Mouse (Mus musculus) small intestine, adult 2 months (tissue): ENCODE measurements around the gene Jmjd7. TPM values are rescaled to one million over a fixed set of nuclear protein-coding genes. Genes with fewer than 3 reads are reported as not detected.

Experiments
- H3K27ac ChIP-seq: fragments of 200-500 bp; 2 replicates; pipeline ENCODE4 v1.5.1; 2012; ENCODE audit warnings: low read depth, low read length, control low read depth, inconsistent platforms; ENCODE audit not compliant: insufficient read depth
- H3K27me3 ChIP-seq: fragments of 200-500 bp; 2 replicates; pipeline ENCODE4 v1.6.1; 2012; ENCODE audit warnings: mild to moderate bottlenecking, moderate library complexity, low read length, inconsistent platforms; ENCODE audit not compliant: control insufficient read depth, insufficient read depth
- H3K36me3 ChIP-seq: fragments of 200-500 bp; 2 replicates; pipeline ENCODE4 v1.6.1; 2012; ENCODE audit warnings: mild to moderate bottlenecking, low read length, control low read depth, inconsistent platforms; ENCODE audit not compliant: control insufficient read depth, insufficient read depth
- H3K4me1 ChIP-seq: fragments of 200-500 bp; 2 replicates; pipeline ENCODE4 v1.6.1; 2012; ENCODE audit warnings: low read length, inconsistent platforms, mixed read lengths; ENCODE audit not compliant: control insufficient read depth, insufficient read depth, insufficient read length
- H3K4me3 ChIP-seq: fragments of 200-500 bp; 2 replicates; pipeline ENCODE4 v1.5.1; 2012; ENCODE audit warnings: low read depth, mild to moderate bottlenecking, control low read depth, inconsistent platforms, low read length, moderate library complexity
- CTCF ChIP-seq: fragments of 200-500 bp; IDR thresholded peaks from 2 replicates; pipeline ENCODE4 v1.5.1; 2012; ENCODE audit warnings: low read depth, mild to moderate bottlenecking, control low read depth, inconsistent platforms, low read length, moderate library complexity, mixed read lengths; ENCODE audit not compliant: insufficient replicate concordance, insufficient read length; ENCODE audit errors: extremely low read depth
- POLR2A ChIP-seq: fragments of 200-500 bp; IDR thresholded peaks from 2 replicates; pipeline ENCODE4 v1.6.1; 2012; ENCODE audit warnings: low read depth, mild to moderate bottlenecking, control low read depth, inconsistent platforms, low read length, moderate library complexity
- WGBS: fragments of 180-500 bp; shearing (Covaris S2); methylation state at CpG from one replicate; pipeline ENCODE4 v1.1.7; 2018; 5-methylcytosine and 5-hydroxymethylcytosine counted together
- polyA plus RNA-seq: library from polyadenylated mRNA; depleted of rRNA; stranded (reverse); fragments of >200 nt; gene quantifications from 2 replicates; pipeline ENCODE4 v1.2.3, GENCODE M21; 2012

The Jmjd7 gene
- polyA plus RNA-seq, 1 experiment = 6.8 TPM

DNA sequence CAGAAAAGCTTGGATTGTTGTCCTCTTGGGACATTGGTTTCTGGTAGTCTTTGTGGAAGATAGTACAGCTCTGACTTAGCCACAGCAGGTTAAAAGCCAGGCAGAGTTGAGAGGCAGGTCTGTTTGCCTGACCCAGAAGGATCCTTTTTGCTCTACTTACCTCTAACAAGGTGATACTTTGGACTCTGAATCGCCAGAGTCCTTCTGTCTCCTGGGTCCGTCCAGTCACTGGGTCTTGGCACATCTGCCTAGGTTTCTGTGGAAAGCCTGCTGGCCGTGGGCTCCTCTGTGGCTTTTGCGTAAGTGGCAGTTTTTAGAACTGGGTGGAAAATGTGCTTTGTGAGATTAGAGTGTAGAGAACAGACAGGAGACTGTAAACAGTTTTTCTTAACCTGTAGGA lies 38.3 kb upstream of the Jmjd7 start:
- Histone ChIP-seq H3K36me3 (no peaks in the 10 kb centered on the region), H3K27me3 (no peaks in the 10 kb centered on the region), H3K4me1 (peaks cover 20% of the 10 kb centered on the region), H3K27ac (no peak overlapping the region), H3K4me3 (no peak overlapping the region)
- WGBS = 50% methylated on average over 4 of the region's 4 CpGs
- TF ChIP-seq CTCF (no peak), POLR2A (no peak)

DNA sequence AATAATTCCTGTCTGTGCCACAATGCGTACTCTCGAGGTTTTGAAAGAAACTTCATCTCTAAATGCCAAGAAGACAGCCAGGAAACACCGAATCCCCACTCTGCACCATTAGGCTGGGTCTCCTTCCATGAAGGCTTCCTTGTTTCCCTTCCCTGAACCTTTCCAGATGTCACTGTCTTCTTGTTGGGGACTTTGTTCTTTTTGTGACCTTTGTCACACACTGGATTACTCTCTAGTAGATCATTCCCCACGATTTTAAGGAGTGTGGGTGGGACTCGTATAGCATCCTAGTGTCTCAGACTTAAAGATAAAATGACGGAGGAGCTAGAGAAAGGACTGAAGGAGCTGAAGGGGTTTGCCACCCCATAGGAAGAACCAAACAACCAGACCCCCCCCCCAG lies 36.4 kb upstream of the Jmjd7 start:
- peak overlapping the region; percentile 60 for H3K27ac ChIP-seq
- peaks cover 29% of the 10 kb centered on the region for H3K4me1 ChIP-seq
- no peaks in the 10 kb centered on the region for H3K36me3 ChIP-seq
- no peak overlapping the region for H3K4me3 ChIP-seq
- WGBS = 34% methylated on average over 6 of the region's 6 CpGs
- TF ChIP-seq POLR2A (no peak), CTCF (no peak)
- no peaks in the 10 kb centered on the region for H3K27me3 ChIP-seq

DNA sequence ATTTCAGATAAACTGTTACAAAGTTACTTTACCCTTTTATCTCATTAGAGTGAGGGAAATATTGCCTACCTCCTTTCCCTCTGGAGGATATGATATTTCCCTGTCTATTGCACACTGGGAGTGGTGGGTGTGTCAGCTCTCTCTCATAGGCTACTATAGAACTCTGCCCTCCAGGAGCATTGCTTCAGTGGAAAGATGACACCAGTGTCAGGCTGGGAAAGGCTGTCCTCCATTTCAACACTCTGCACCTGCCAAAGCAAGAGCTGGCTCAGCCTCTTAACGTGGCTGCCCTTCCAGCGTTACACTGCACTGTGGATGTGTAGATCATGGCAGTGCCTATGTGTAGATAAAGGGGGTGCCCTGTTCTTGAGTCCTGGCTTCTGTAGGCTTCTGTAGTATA lies 34.9 kb upstream of the Jmjd7 start:
- Histone ChIP-seq H3K4me1 (peaks cover 38% of the 10 kb centered on the region), H3K27ac (peak overlapping the region; percentile 55), H3K4me3 (no peak overlapping the region), H3K36me3 (no peaks in the 10 kb centered on the region), H3K27me3 (no peaks in the 10 kb centered on the region)
- 56% methylated on average over 2 of the region's 2 CpGs for WGBS
- TF ChIP-seq POLR2A (no peak), CTCF (no peak)

- WGBS = 50% methylated on average over 2 of the region's 2 CpGs
- Histone ChIP-seq H3K4me3 (no peak overlapping the region), H3K36me3 (no peaks in the 10 kb centered on the region), H3K4me1 (peaks cover 46% of the 10 kb centered on the region), H3K27me3 (no peaks in the 10 kb centered on the region), H3K27ac (peak overlapping the region; percentile 32; the same call in 1 of the 2 replicates)
- TF ChIP-seq CTCF (no peak), POLR2A (no peak)
Observed at GRCm38 (mm10) chr2:119993515-119993914, 33.8 kb upstream of the Jmjd7 start.

- TF ChIP-seq POLR2A (no peak), CTCF (no peak)
- H3K4me3 ChIP-seq = no peak overlapping the region
- H3K27ac ChIP-seq = peak overlapping the region; percentile 60
- WGBS = 45% methylated on average over 6 of the region's 6 CpGs
- no peaks in the 10 kb centered on the region; the same call in 1 of the 2 replicates for H3K36me3 ChIP-seq
- H3K27me3 ChIP-seq = no peaks in the 10 kb centered on the region
- peaks cover 40% of the 10 kb centered on the region for H3K4me1 ChIP-seq
Observed at GRCm38 (mm10) chr2:119994839-119995238, 32.4 kb upstream of the Jmjd7 start.

GRCm38 (mm10) chr2:119995391-119996281 lies 31.6 kb upstream of the Jmjd7 start:
- peaks cover 36% of the 10 kb centered on the region for H3K4me1 ChIP-seq
- TF ChIP-seq POLR2A (no peak), CTCF (no peak)

DNA sequence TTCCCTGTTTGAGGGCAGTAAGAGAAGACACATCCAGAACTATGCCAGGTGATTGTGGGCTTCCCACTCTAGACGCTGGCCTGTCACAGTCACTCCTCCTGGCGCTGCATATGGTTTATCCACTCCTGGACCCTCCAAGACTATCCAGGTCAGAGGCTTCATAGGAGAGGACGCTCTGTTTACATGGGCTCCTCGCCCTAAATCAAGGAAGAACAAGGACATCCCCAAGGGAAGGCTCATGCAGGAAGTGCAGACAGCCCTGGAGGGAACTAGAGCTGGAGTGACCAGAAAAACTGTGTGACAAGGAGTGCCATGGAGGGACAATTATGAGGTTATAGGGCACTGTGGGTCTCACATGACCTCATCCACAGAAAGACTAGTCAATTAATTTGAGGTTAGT lies 29.9 kb upstream of the Jmjd7 start:
- peaks cover 32% of the 10 kb centered on the region for H3K4me1 ChIP-seq
- H3K27ac ChIP-seq = 0 out of 2 replicates have a peak overlapping the region, but pooled peaks have one; percentile 19
- no peaks in the 10 kb centered on the region for H3K27me3 ChIP-seq
- 74% methylated on average over 4 of the region's 4 CpGs for WGBS
- TF ChIP-seq POLR2A (no peak), CTCF (no peak)
- no peaks in the 10 kb centered on the region; the same call in 1 of the 2 replicates for H3K36me3 ChIP-seq
- H3K4me3 ChIP-seq = no peak overlapping the region

More at GRCm38 (mm10) chr2:119995391-119996281, 31.6 kb upstream of the Jmjd7 start:
- peak overlapping the region; percentile 60 for H3K27ac ChIP-seq
- no peak overlapping the region for H3K4me3 ChIP-seq
- no peaks in the 10 kb centered on the region; the same call in 1 of the 2 replicates for H3K36me3 ChIP-seq
- 44% methylated on average over 9 of the region's 9 CpGs for WGBS
- no peaks in the 10 kb centered on the region for H3K27me3 ChIP-seq
